Mouse (Mus musculus): ENCODE results near the gene Slc29a3. TPM values are rescaled to one million over a fixed set of nuclear protein-coding genes. Genes with fewer than 3 reads are reported as not detected.

Slc29a3 gene
- total and polyA plus RNA-seq, 3 experiments: 1.3 to 5.7 (median 1.7) TPM

- DNase-seq (ENCODE audit: low spot score) (no peak), ATAC-seq (ENCODE audit: extremely low read depth, insufficient number of reproducible peaks, low FRiP score, poor library complexity, severe bottlenecking) (no peak)
- no peaks in the 10 kb centered on the region for H3K4me1 ChIP-seq (ENCODE audit: insufficient read depth, low read depth, low read length)
- no peak for TF ChIP-seq GATA2 (IDR thresholded peaks at IDR 0.05; ENCODE audit: borderline replicate concordance, low read depth, low read length)
- no peak for TF ChIP-seq POLR2AphosphoS5 (IDR thresholded peaks at IDR 0.05; ENCODE audit: insufficient replicate concordance, low read depth, low read length)
- TF ChIP-seq CTCF (IDR thresholded peaks at IDR 0.05; ENCODE audit: low read depth, low read length): no peak
- TF ChIP-seq TAL1 (conservative IDR thresholded peaks at IDR 0.05; ENCODE audit: low read depth, low read length): no peak
- no peak for TF ChIP-seq GATA1 (IDR thresholded peaks at IDR 0.05; ENCODE audit: borderline replicate concordance, low read length)
- H3K9me3 ChIP-seq (replicated peaks): peaks cover 56% of the 10 kb centered on the region
- H3K36me3 ChIP-seq (replicated peaks): no peaks in the 10 kb centered on the region
- H3K4me3 ChIP-seq (ENCODE audit: low read depth, low read length): no peak overlapping the region
- no peaks in the 10 kb centered on the region for H3K27me3 ChIP-seq (ENCODE audit: insufficient read depth, low read length)
These were observed 22.0 kb upstream of the Slc29a3 start for GRCm38 (mm10) chr10:60774616-60775015.

GRCm38 (mm10) chr10:60770855-60771254 is 18.3 kb upstream of the Slc29a3 start:
- DNase-seq (ENCODE audit: low spot score) (no peak), ATAC-seq (ENCODE audit: extremely low read depth, insufficient number of reproducible peaks, low FRiP score, poor library complexity, severe bottlenecking) (no peak)
- no peak for TF ChIP-seq POLR2AphosphoS5 (IDR thresholded peaks at IDR 0.05; ENCODE audit: insufficient replicate concordance, low read depth, low read length)
- no peak for TF ChIP-seq CTCF (IDR thresholded peaks at IDR 0.05; ENCODE audit: low read depth, low read length)
- TF ChIP-seq GATA2 (IDR thresholded peaks at IDR 0.05; ENCODE audit: borderline replicate concordance, low read depth, low read length): no peak
- no peak for TF ChIP-seq GATA1 (IDR thresholded peaks at IDR 0.05; ENCODE audit: borderline replicate concordance, low read length)
- TF ChIP-seq TAL1 (conservative IDR thresholded peaks at IDR 0.05; ENCODE audit: low read depth, low read length): no peak
- Histone ChIP-seq H3K4me1 (ENCODE audit: insufficient read depth, low read depth, low read length) (no peaks in the 10 kb centered on the region), H3K4me3 (ENCODE audit: low read depth, low read length) (no peak overlapping the region), H3K36me3 (replicated peaks) (no peaks in the 10 kb centered on the region), H3K9me3 (replicated peaks) (peaks cover 44% of the 10 kb centered on the region), H3K27me3 (ENCODE audit: insufficient read depth, low read length) (no peaks in the 10 kb centered on the region)

DNA sequence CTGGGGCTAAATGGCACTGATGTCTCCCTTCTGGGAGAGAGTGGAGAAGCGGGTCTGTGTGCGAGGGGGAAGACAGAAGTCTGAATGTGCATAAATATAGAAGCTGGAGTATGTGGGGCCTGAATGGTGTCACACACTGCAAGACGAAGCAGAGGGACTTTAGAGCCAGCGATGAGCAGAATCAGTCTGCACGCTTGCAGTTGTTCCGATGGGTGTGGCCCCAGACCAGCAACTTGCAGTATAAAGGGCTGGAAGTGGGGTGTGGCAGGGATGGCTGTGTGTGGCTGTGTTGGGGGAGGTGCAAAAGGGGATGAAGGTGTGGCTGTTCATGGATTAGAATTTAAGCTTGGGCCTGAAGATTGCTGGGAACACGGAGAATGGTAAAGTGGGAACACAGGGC is 16.0 kb upstream of the Slc29a3 start:
- ATAC-seq (ENCODE audit: extremely low read depth, insufficient number of reproducible peaks, low FRiP score, poor library complexity, severe bottlenecking) (no peak), DNase-seq (ENCODE audit: low spot score) (no peak)
- Histone ChIP-seq H3K36me3 (replicated peaks) (no peaks in the 10 kb centered on the region), H3K27me3 (ENCODE audit: insufficient read depth, low read length) (no peaks in the 10 kb centered on the region), H3K9me3 (replicated peaks) (peaks cover 30% of the 10 kb centered on the region), H3K4me3 (ENCODE audit: low read depth, low read length) (no peak overlapping the region), H3K4me1 (ENCODE audit: insufficient read depth, low read depth, low read length) (no peaks in the 10 kb centered on the region)
- TF ChIP-seq POLR2AphosphoS5 (IDR thresholded peaks at IDR 0.05; ENCODE audit: insufficient replicate concordance, low read depth, low read length) (no peak), CTCF (IDR thresholded peaks at IDR 0.05; ENCODE audit: low read depth, low read length) (no peak)

DNA sequence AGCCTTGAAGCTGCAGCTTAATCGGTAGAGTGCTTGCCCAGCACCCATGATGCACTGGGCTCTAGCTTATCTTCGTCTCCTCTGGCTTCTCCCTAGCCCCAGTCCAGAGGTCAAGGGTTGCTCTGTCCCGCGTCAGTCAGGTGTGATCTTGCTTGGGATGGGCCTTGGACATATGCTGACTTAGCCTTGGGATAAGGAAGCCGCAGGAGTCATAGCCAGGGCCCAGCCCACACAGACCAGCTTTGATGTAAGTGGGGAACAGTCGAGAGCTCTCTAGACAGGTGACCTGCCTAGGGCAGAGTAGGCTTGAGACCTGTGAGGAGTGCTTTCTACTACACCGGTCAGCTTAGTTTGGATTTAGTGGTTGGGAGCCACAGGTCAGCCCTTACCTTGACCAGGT is 14.8 kb upstream of the Slc29a3 start:
- no peak for DNase-seq (ENCODE audit: low spot score)
- H3K36me3 ChIP-seq (replicated peaks): no peaks in the 10 kb centered on the region
- H3K4me3 ChIP-seq (ENCODE audit: low read depth, low read length): no peak overlapping the region
- TF ChIP-seq CTCF (IDR thresholded peaks at IDR 0.05; ENCODE audit: low read depth, low read length) (no peak), TAL1 (conservative IDR thresholded peaks at IDR 0.05; ENCODE audit: low read depth, low read length) (no peak), POLR2AphosphoS5 (IDR thresholded peaks at IDR 0.05; ENCODE audit: insufficient replicate concordance, low read depth, low read length) (no peak), GATA2 (IDR thresholded peaks at IDR 0.05; ENCODE audit: borderline replicate concordance, low read depth, low read length) (no peak), GATA1 (IDR thresholded peaks at IDR 0.05; ENCODE audit: borderline replicate concordance, low read length) (no peak)
- no peak for ATAC-seq (ENCODE audit: extremely low read depth, insufficient number of reproducible peaks, low FRiP score, poor library complexity, severe bottlenecking)
- H3K4me1 ChIP-seq (ENCODE audit: insufficient read depth, low read depth, low read length): no peaks in the 10 kb centered on the region
- peaks cover 24% of the 10 kb centered on the region for H3K9me3 ChIP-seq (replicated peaks)
- no peaks in the 10 kb centered on the region for H3K27me3 ChIP-seq (ENCODE audit: insufficient read depth, low read length)

DNA sequence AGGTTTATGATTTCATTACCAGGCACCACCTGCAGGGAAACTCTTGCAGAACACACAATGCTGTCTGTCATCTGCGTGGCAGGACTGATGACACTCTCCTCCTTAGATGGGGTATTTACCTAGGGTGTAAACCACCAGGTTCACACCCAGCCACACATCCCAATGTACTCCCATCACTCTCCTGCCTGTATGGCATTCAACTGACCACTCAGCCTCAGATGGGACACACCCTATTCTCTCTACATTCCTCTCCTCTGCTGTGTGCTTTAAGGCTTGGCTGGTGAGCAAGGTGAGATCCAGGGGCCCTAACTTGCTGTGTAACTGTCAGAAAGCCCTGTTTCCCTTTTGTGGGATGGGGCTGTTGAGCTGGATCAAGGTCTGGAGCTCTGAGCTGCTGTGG is 9.5 kb upstream of the Slc29a3 start:
- TF ChIP-seq GATA2 (IDR thresholded peaks at IDR 0.05; ENCODE audit: borderline replicate concordance, low read depth, low read length) (no peak), POLR2AphosphoS5 (IDR thresholded peaks at IDR 0.05; ENCODE audit: insufficient replicate concordance, low read depth, low read length) (no peak), GATA1 (IDR thresholded peaks at IDR 0.05; ENCODE audit: borderline replicate concordance, low read length) (no peak), TAL1 (conservative IDR thresholded peaks at IDR 0.05; ENCODE audit: low read depth, low read length) (no peak), CTCF (IDR thresholded peaks at IDR 0.05; ENCODE audit: low read depth, low read length) (no peak)

GRCm38 (mm10) chr10:60760377-60760776 is 7.8 kb upstream of the Slc29a3 start:
- peak; percentile 22; the same call in 1 of the 2 replicates for TF ChIP-seq CTCF (IDR thresholded peaks at IDR 0.05; ENCODE audit: low read depth, low read length)
- TF ChIP-seq GATA1 (IDR thresholded peaks at IDR 0.05; ENCODE audit: borderline replicate concordance, low read length): no peak
- no peak for TF ChIP-seq TAL1 (conservative IDR thresholded peaks at IDR 0.05; ENCODE audit: low read depth, low read length)
- peak; percentile 22 for ATAC-seq (ENCODE audit: extremely low read depth, insufficient number of reproducible peaks, low FRiP score, poor library complexity, severe bottlenecking)

More for the DNA sequence above, 9.5 kb upstream of the Slc29a3 start:
- no peak for ATAC-seq (ENCODE audit: extremely low read depth, insufficient number of reproducible peaks, low FRiP score, poor library complexity, severe bottlenecking)
- Histone ChIP-seq H3K4me3 (ENCODE audit: low read depth, low read length) (no peak overlapping the region), H3K9me3 (replicated peaks) (peaks cover 6% of the 10 kb centered on the region), H3K36me3 (replicated peaks) (no peaks in the 10 kb centered on the region), H3K4me1 (ENCODE audit: insufficient read depth, low read depth, low read length) (no peaks in the 10 kb centered on the region), H3K27me3 (ENCODE audit: insufficient read depth, low read length) (no peaks in the 10 kb centered on the region)
- DNase-seq (ENCODE audit: low spot score): no peak

GRCm38 (mm10) chr10:60756992-60757391 is 4.4 kb upstream of the Slc29a3 start:
- DNase-seq (ENCODE audit: low spot score): peak; percentile 20
- no peak for ATAC-seq (ENCODE audit: extremely low read depth, insufficient number of reproducible peaks, low FRiP score, poor library complexity, severe bottlenecking)
- TF ChIP-seq GATA2 (IDR thresholded peaks at IDR 0.05; ENCODE audit: borderline replicate concordance, low read depth, low read length) (no peak), CTCF (IDR thresholded peaks at IDR 0.05; ENCODE audit: low read depth, low read length) (0 out of 2 replicates have a peak, but pooled peaks have one; percentile 8), POLR2AphosphoS5 (IDR thresholded peaks at IDR 0.05; ENCODE audit: insufficient replicate concordance, low read depth, low read length) (no peak)
- H3K4me3 ChIP-seq (ENCODE audit: low read depth, low read length): no peak overlapping the region
- no peaks in the 10 kb centered on the region for H3K9me3 ChIP-seq (replicated peaks)
- no peaks in the 10 kb centered on the region for H3K27me3 ChIP-seq (ENCODE audit: insufficient read depth, low read length)
- no peaks in the 10 kb centered on the region for H3K36me3 ChIP-seq (replicated peaks)
- peaks cover 2% of the 10 kb centered on the region for H3K4me1 ChIP-seq (ENCODE audit: insufficient read depth, low read depth, low read length)

More at GRCm38 (mm10) chr10:60760377-60760776, 7.8 kb upstream of the Slc29a3 start:
- H3K9me3 ChIP-seq (replicated peaks): no peaks in the 10 kb centered on the region; the same call in 1 of the 2 replicates
- no peaks in the 10 kb centered on the region for H3K27me3 ChIP-seq (ENCODE audit: insufficient read depth, low read length)
- no peak overlapping the region for H3K4me3 ChIP-seq (ENCODE audit: low read depth, low read length)
- no peaks in the 10 kb centered on the region for H3K4me1 ChIP-seq (ENCODE audit: insufficient read depth, low read depth, low read length)
- H3K36me3 ChIP-seq (replicated peaks): no peaks in the 10 kb centered on the region
- DNase-seq (ENCODE audit: low spot score): peak; percentile 33

Data from G1E (cell line).